In the genomic region with DNA sequence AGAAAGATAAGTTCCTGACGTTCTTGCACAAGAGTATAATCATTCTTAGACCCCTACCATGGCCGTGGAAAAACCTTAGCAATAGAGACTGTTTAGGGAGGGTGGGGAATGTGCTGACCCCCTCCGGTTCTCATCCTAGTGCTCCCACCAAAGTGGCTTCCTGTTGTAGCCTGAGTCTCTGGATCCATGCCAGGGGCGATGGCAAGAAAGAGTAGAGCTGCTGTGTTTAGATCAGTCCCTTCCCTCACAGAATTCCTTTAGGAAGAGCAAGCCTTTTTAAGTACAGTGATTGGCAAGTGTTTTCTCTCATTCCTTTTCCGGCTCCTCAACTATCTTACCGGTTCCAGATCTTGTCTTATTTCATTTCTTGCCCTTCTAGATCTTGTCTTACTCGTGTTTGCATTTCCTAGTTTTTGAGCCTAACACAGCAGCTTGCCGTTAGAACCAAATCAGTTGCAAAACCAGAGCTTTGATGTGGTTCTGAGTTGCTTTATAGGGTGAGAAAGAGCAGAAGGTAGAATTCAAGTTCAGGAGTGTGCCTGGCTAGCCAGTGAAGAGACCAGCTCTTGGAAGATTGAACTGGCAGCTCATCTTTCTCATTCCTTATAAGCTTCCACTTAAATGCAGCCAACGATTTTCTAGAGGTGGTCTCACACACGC, we compare ENCODE assay signal across 7 mouse cellular contexts. TPM values are rescaled to one million over a fixed set of nuclear protein-coding genes. Genes with fewer than 3 reads are reported as not detected.
DNase-seq lines count a peak whose midpoint lies in the region; ATAC-seq and TF ChIP-seq lines count a peak whose summit lies in the region.

No protein-coding gene starts in this region.

- no peaks in the 10 kb centered on the region for H3K9me3 ChIP-seq in embryonic facial prominence, embryonic 13.5 days
- no peaks in the 10 kb centered on the region for H3K9me3 ChIP-seq in hindbrain, embryonic 16.5 days (ENCODE audit: control insufficient read depth, low read length)
- no peaks in the 10 kb centered on the region for H3K9me3 ChIP-seq in stomach, postnatal 0 days (ENCODE audit: control insufficient read depth, low read length)

- peak overlapping the region; percentile 98 for H3K4me2 ChIP-seq in embryonic facial prominence, embryonic 13.5 days
- H3K4me2 ChIP-seq in hindbrain, embryonic 16.5 days (ENCODE audit: low read length): peak overlapping the region; percentile 78
- peak overlapping the region; percentile 99 for H3K4me2 ChIP-seq in stomach, postnatal 0 days (replicated peaks; ENCODE audit: low read depth)

- TF ChIP-seq EP300 in stomach, postnatal 0 days (optimal IDR thresholded peaks at IDR 0.05): no peak

- no peak for TF ChIP-seq POLR2A in lung, adult 2 months (IDR thresholded peaks at IDR 0.05; ENCODE audit: borderline replicate concordance, extremely low read depth, low read depth, low read length)

- H3K4me3 ChIP-seq in embryonic facial prominence, embryonic 13.5 days: peak overlapping the region; percentile 81
- peak overlapping the region; percentile 90 for H3K4me3 ChIP-seq in hindbrain, embryonic 16.5 days (ENCODE audit: low read length)
- H3K4me3 ChIP-seq in lung, adult 2 months (replicated peaks; ENCODE audit: extremely low read depth, low read depth, low read length): peak overlapping the region; percentile 91
- peak overlapping the region; percentile 80 for H3K4me3 ChIP-seq in stomach, postnatal 0 days (ENCODE audit: low read depth, low read length)

- DNase-seq in urinary bladder, adult 2 months (ENCODE audit: low spot score): peak; percentile 22
- no peak for DNase-seq in urinary bladder, postnatal 4 days (ENCODE audit: low spot score in 2 of 2)
- peak; percentile 45 for DNase-seq in lung, adult 2 months
- peak; percentile 46 for DNase-seq in stomach, postnatal 0 days (ENCODE audit: low spot score)
- no peak for DNase-seq in layer of hippocampus, postnatal 36 days

- 24% methylated on average over 10 of the region's 10 CpGs for WGBS in embryonic facial prominence, embryonic 13.5 days
- 30% methylated on average over 10 of the region's 10 CpGs for WGBS in hindbrain, embryonic 16.5 days
- WGBS in lung, adult 2 months: 12% methylated on average over 10 of the region's 10 CpGs
- WGBS in stomach, postnatal 0 days: 36% methylated on average over 10 of the region's 10 CpGs

- H3K36me3 ChIP-seq in embryonic facial prominence, embryonic 13.5 days: no peaks in the 10 kb centered on the region
- no peaks in the 10 kb centered on the region for H3K36me3 ChIP-seq in hindbrain, embryonic 16.5 days (ENCODE audit: control insufficient read depth, insufficient read depth, low read length)
- 0 out of 2 replicates have a peak, but pooled peaks cover 2% of the 10 kb centered on the region for H3K36me3 ChIP-seq in stomach, postnatal 0 days (ENCODE audit: control insufficient read depth, insufficient read depth, low read length)

- H3K27me3 ChIP-seq in embryonic facial prominence, embryonic 13.5 days: peaks cover 25% of the 10 kb centered on the region
- no peaks in the 10 kb centered on the region for H3K27me3 ChIP-seq in hindbrain, embryonic 16.5 days (replicated peaks; ENCODE audit: control insufficient read depth, insufficient read depth, low read length)
- H3K27me3 ChIP-seq in stomach, postnatal 0 days (ENCODE audit: control insufficient read depth, insufficient read depth, low read length): no peaks in the 10 kb centered on the region

- H3K9ac ChIP-seq in embryonic facial prominence, embryonic 13.5 days: peak overlapping the region; percentile 88; the same call in 1 of the 2 replicates
- H3K9ac ChIP-seq in hindbrain, embryonic 16.5 days (ENCODE audit: low read depth, low read length): peak overlapping the region; percentile 97
- H3K9ac ChIP-seq in stomach, postnatal 0 days (ENCODE audit: low read length): peak overlapping the region; percentile 41

- peaks cover 54% of the 10 kb centered on the region for H3K4me1 ChIP-seq in embryonic facial prominence, embryonic 13.5 days
- H3K4me1 ChIP-seq in hindbrain, embryonic 16.5 days (ENCODE audit: control insufficient read depth, insufficient read depth, low read depth, low read length): peaks cover 36% of the 10 kb centered on the region
- H3K4me1 ChIP-seq in lung, adult 2 months (ENCODE audit: control insufficient read depth, insufficient read depth, low read length): peaks cover 31% of the 10 kb centered on the region
- H3K4me1 ChIP-seq in stomach, postnatal 0 days (replicated peaks; ENCODE audit: control insufficient read depth, insufficient read depth): peaks cover 4% of the 10 kb centered on the region; the same call in 1 of the 2 replicates

- no peak overlapping the region for H3K27ac ChIP-seq in embryonic facial prominence, embryonic 13.5 days
- no peak overlapping the region for H3K27ac ChIP-seq in hindbrain, embryonic 16.5 days (ENCODE audit: low read depth, low read length)
- H3K27ac ChIP-seq in stomach, postnatal 0 days (replicated peaks): peak overlapping the region; percentile 53

- ATAC-seq in embryonic facial prominence, embryonic 13.5 days (ENCODE audit: insufficient number of reproducible peaks, insufficient read depth, low FRiP score, low TSS enrichment, low read depth): no peak
- no peak for ATAC-seq in hindbrain, embryonic 16.5 days
- no peak for ATAC-seq in stomach, postnatal 0 days (ENCODE audit: low FRiP score, low TSS enrichment)

- no peak for TF ChIP-seq CTCF in lung, adult 2 months (IDR thresholded peaks at IDR 0.05; ENCODE audit: insufficient read depth, low read length)
- no peak for TF ChIP-seq CTCF in stomach, postnatal 0 days (IDR thresholded peaks at IDR 0.05; ENCODE audit: low read depth)

RNA-seq across cellular contexts. Expression of gene Inafm2, which starts 1.9 kb away (rescaled TPM):
- polyA plus RNA-seq in urinary bladder, adult 2 months (2012; rRNA removed): 35.9 and 38.5 TPM in 2 replicates
- 12.7 and 13.1 TPM in 2 replicates for polyA plus RNA-seq in embryonic facial prominence, embryonic 13.5 days (2015; fragmentation: Nextera tagmentation; extraction: Ambion mirVana)
- 20.2 and 20.4 TPM in 2 replicates for polyA plus RNA-seq in hindbrain, embryonic 16.5 days (2015; fragmentation: Nextera tagmentation; extraction: Ambion mirVana)
- polyA plus RNA-seq in lung, adult 2 months (2012; rRNA removed): 18.1 and 23.5 TPM in 2 replicates
- polyA plus RNA-seq in stomach, postnatal 0 days (2015; fragmentation: Nextera tagmentation; extraction: Ambion mirVana): 33.8 and 36.7 TPM in 2 replicates
- 10 to 100 TPM; 64.8 to 66.9 TPM for total RNA-seq in layer of hippocampus, postnatal 36 days (2021)

RNA-seq across cellular contexts. Expression of gene Ccdc9b, which starts 15.0 kb away (rescaled TPM):
- 19.3 and 23.1 TPM in 2 replicates for polyA plus RNA-seq in urinary bladder, adult 2 months (2012; rRNA removed)
- polyA plus RNA-seq in embryonic facial prominence, embryonic 13.5 days (2015; fragmentation: Nextera tagmentation; extraction: Ambion mirVana): 0.83 and 0.91 TPM in 2 replicates
- 1.0 and 1.3 TPM in 2 replicates for polyA plus RNA-seq in hindbrain, embryonic 16.5 days (2015; fragmentation: Nextera tagmentation; extraction: Ambion mirVana)
- 20.8 and 27.6 TPM in 2 replicates for polyA plus RNA-seq in lung, adult 2 months (2012; rRNA removed)
- 2.9 TPM in 2 replicates for polyA plus RNA-seq in stomach, postnatal 0 days (2015; fragmentation: Nextera tagmentation; extraction: Ambion mirVana)
- 1 to 10 TPM; 6.4 to 6.5 TPM for total RNA-seq in layer of hippocampus, postnatal 36 days (2021)

RNA-seq across cellular contexts. Expression of gene Plcb2, which starts 19.2 kb away (rescaled TPM):
- 2.6 and 3.0 TPM in 2 replicates for polyA plus RNA-seq in urinary bladder, adult 2 months (2012; rRNA removed)
- 0.47 and 0.55 TPM in 2 replicates for polyA plus RNA-seq in embryonic facial prominence, embryonic 13.5 days (2015; fragmentation: Nextera tagmentation; extraction: Ambion mirVana)
- polyA plus RNA-seq in hindbrain, embryonic 16.5 days (2015; fragmentation: Nextera tagmentation; extraction: Ambion mirVana): 0.88 and 1.1 TPM in 2 replicates
- polyA plus RNA-seq in lung, adult 2 months (2012; rRNA removed): 11.8 and 15.2 TPM in 2 replicates
- 0.58 and 0.64 TPM in 2 replicates for polyA plus RNA-seq in stomach, postnatal 0 days (2015; fragmentation: Nextera tagmentation; extraction: Ambion mirVana)
- total RNA-seq in layer of hippocampus, postnatal 36 days (2021): 1 to 10 TPM; 2.3 to 2.5 TPM

RNA-seq across cellular contexts. Expression of gene Phgr1, which starts 25.1 kb away (rescaled TPM):
- polyA plus RNA-seq in urinary bladder, adult 2 months (2012; rRNA removed): 0.16 TPM in 1 of 2 replicates, not detected in the other
- polyA plus RNA-seq in embryonic facial prominence, embryonic 13.5 days (2015; fragmentation: Nextera tagmentation; extraction: Ambion mirVana): 2.0 TPM in 1 of 2 replicates, not detected in the other
- not detected in 2 replicates for polyA plus RNA-seq in hindbrain, embryonic 16.5 days (2015; fragmentation: Nextera tagmentation; extraction: Ambion mirVana)
- 2.2 and 70.4 TPM in 2 replicates for polyA plus RNA-seq in lung, adult 2 months (2012; rRNA removed)
- 165 and 184 TPM in 2 replicates for polyA plus RNA-seq in stomach, postnatal 0 days (2015; fragmentation: Nextera tagmentation; extraction: Ambion mirVana)
- total RNA-seq in layer of hippocampus, postnatal 36 days (2021): not detected

RNA-seq across cellular contexts. Expression of gene Disp2, which starts 32.1 kb away (rescaled TPM):
- polyA plus RNA-seq in urinary bladder, adult 2 months (2012; rRNA removed): 0.78 and 0.93 TPM in 2 replicates
- 0.34 and 0.51 TPM in 2 replicates for polyA plus RNA-seq in embryonic facial prominence, embryonic 13.5 days (2015; fragmentation: Nextera tagmentation; extraction: Ambion mirVana)
- 82.9 and 87.0 TPM in 2 replicates for polyA plus RNA-seq in hindbrain, embryonic 16.5 days (2015; fragmentation: Nextera tagmentation; extraction: Ambion mirVana)
- polyA plus RNA-seq in lung, adult 2 months (2012; rRNA removed): 5.8 and 9.2 TPM in 2 replicates
- polyA plus RNA-seq in stomach, postnatal 0 days (2015; fragmentation: Nextera tagmentation; extraction: Ambion mirVana): 1.0 and 1.1 TPM in 2 replicates
- 100 to 1,000 TPM; 267 to 273 TPM for total RNA-seq in layer of hippocampus, postnatal 36 days (2021)

Comparison
In these comparisons a context has a peak if more than half of its experiments do, and no peak if none do; other contexts are left out.
1. DNase-seq: peak in urinary bladder, adult 2 months (single experiment), lung, adult 2 months (single experiment) and stomach, postnatal 0 days (single experiment); none in urinary bladder, postnatal 4 days (0 of 2) and layer of hippocampus, postnatal 36 days (0 of 2).
2. H3K9ac ChIP-seq: peak in every context shown above with its lines; median percentile 97 in hindbrain, embryonic 16.5 days; 88 in embryonic facial prominence, embryonic 13.5 days; 41 in stomach, postnatal 0 days.
3. Peak in every context shown above with its lines, with median percentiles within 50 percentile points of each other: H3K4me2 ChIP-seq and H3K4me3 ChIP-seq.